Mouse (Mus musculus) erythroblast, embryonic 14.5 days (primary cell): ENCODE measurements around the gene Ergic1.

Experiments used
- GATA1 ChIP-seq: IDR thresholded peaks from 2 replicates; pipeline ENCODE4 v1.6.1; 2012; ENCODE audit warnings: low read length, inconsistent platforms, mixed read lengths
- TAL1 ChIP-seq: IDR thresholded peaks from 3 replicates; pipeline ENCODE4 v1.6.1; 2012; ENCODE audit warnings: low read length, inconsistent platforms, mixed read lengths

- TF ChIP-seq GATA1, result no peak
- no peak for TF ChIP-seq TAL1
These were observed 82.7 kb downstream of the Ergic1 start for GRCm38 (mm10) chr17:26643993-26644392.
